Mouse (Mus musculus) CD4-positive naive resting alpha-beta T cell, adult 76 days (primary cell): Measurements from ENCODE around the gene Rapgef6. TPM values are rescaled to one million over a fixed set of nuclear protein-coding genes. Genes with fewer than 3 reads are reported as not detected.

Experiments used
- total RNA-seq: library from RNA; stranded (reverse); gene quantifications from one replicate; pipeline ENCODE4 v1.2.4, GENCODE M21; 2023

Rapgef6 gene
- 295 TPM for total RNA-seq

DNA sequence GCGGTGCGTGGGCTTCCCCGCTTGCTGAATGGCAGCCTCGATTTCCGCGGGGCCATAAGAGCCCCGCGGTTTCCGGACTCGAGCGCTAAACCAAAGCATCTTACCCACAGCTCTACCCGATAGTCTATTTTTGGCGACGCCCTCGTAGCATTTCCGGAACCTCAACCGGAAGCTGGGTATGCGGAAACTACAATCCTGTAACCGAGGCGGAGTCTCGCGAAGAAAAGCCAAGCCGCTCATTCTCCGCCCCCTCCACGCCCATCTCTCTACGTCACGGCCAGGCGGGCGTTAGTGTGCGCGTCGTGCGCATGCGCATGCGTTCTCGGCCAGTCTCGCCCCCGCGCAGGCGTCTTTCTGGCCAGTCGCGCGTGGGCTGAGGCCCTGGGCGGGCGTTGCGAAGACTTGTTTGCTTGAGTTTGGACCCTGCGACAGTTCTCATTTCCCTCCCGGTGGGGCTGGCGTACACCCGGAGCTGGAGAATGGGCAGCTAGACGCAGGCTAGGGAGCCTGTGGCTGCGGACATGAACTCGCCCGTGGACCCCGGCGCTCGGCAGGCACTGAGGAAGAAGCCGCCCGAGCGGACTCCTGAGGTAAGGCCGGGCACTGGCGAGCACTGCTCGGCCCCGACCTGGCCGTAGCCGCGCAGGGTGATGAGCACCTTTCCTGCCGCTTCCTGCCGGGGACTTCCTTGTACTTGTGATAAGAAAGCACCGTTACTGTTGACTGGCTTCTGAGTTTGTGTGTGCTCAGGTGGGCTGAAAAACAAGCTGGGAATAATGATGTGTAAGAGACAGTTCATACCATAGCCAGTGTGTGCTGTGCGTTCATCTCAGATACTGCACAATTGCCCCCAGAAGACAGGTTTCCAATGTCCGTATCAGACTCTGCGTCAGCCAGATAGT is at the start of gene Rapgef6:
TSS of gene Rapgef6 (plus strand) at position 319 of the 902 bp plus-strand sequence.

Other genes with a start within 250 kb of the Rapgef6 start
- not detected for gene Acsl6, start 219.0 kb upstream of the Rapgef6 start, total RNA-seq
- gene Meikin, start 152.2 kb upstream of the Rapgef6 start, total RNA-seq: not detected
- gene Fnip1, start 84.6 kb upstream of the Rapgef6 start, total RNA-seq: 45.8 TPM